Mouse (Mus musculus) lung, postnatal 25 days (tissue): Measurements from ENCODE around the gene Rack1.
"Not testable (repeated sequence)": the region's sequence is repeated elsewhere in the genome, so short reads cannot be mapped to it uniquely, and the experiment has no call there.

Experiments
- DNase-seq: peaks from one replicate; pipeline ENCODE4 v3.0.0; 2022; ENCODE audit warnings: low spot score

The Rack1 gene

GRCm38 (mm10) chr11:48799921-48800701, at the start of gene Rack1:
Rack1 (plus strand) TSS chr11:48800332.
- peak; percentile 90 for DNase-seq

GRCm38 (mm10) chr11:48750428-48750827, 49.7 kb upstream of the Rack1 start:
- no peak for DNase-seq

GRCm38 (mm10) chr11:48753534-48753933, 46.6 kb upstream of the Rack1 start:
- not testable (repeated sequence) for DNase-seq

DNA sequence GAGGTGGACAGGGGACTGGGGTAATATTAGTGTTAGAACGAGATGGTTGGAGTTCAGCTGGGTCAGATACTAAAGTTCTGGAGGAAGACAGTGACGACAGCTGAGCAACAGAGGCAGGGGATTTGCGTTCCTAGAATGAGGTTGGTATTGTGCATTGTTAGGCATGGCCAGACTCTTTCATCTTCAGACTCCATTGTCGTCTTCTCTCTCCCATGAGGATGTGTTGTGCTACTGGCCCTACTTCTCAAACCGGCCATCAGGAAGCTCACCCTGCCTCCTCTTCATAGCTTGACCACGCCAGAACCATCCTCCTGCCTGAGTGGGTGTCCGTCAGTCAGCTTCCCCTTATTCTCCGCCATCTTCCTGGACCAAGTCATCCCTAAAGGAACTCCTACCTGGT, 41.1 kb upstream of the Rack1 start:
- no peak for DNase-seq

- no peak for DNase-seq
Observed at GRCm38 (mm10) chr11:48764119-48764518, 36.0 kb upstream of the Rack1 start.

DNA sequence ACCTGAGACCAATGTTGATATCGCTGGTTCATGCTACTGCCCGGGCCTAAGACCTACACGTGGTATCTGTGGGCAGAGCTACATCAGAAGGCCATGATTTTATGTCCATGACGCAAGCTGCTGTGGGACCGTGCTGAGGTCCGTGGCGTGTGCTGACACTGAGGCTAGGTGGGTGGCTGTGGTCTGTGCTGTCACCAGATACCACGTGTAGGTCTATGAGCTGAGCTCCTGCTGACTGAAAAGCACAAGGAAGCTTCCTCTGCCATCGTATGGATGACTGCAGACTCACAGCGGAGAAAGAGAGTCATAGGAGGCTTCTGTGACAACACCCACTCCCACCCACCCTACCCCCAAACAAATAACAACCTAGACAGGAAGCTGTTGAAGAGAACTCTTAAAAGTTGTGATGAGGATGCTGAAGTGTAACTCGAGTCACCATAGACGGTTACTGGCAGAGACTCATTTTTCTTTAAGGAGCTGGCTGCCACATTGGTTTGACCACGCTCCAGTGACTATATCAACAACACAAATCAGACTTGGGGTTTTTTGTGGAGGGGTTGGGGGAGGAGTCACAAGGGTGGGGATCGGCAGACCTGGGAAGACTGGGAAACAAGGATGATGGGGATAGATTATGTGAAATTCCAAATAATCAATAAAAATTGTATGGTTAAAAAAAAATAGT, 32.8 kb upstream of the Rack1 start:
- DNase-seq: no peak

- no peak for DNase-seq
Observed at GRCm38 (mm10) chr11:48771691-48772090, 28.4 kb upstream of the Rack1 start.

DNA sequence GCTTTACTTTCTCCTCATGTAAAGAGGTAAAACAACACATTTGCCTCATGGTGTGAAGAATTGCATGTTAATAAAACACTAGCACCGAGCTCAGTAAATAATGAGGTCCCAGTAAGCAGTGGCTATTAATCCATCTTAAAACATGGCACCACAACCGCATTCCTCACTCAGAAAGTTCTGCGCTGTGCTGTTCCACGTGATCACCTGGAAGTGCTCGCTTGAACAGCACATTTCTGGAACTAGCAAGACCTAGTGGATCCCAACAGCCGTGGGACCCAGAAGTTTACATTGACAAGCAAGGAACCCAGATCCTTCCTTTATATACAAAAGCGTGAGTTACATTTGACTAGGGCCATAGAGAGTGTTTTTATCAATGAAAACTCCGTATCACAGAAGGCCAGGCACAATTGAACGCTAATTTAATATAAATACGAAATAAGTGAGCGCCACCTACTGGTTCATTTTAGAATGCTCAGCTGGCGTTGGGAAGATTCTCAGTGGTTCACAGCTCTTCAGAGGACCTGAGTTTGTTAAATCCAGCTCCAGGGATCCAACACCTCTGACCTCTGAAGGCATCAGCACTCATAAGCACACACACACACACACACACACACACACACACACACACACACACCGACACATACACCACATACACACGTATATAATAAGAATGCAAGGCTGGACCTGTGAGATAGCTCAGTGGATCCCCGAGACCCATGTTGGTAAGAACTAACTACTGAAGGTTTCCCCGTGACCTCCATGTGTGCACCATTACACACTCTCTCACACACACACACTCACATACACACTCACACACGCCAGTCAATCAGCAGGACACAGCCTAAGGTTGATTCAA, 25.5 kb upstream of the Rack1 start:
- DNase-seq: peak; percentile 36

DNA sequence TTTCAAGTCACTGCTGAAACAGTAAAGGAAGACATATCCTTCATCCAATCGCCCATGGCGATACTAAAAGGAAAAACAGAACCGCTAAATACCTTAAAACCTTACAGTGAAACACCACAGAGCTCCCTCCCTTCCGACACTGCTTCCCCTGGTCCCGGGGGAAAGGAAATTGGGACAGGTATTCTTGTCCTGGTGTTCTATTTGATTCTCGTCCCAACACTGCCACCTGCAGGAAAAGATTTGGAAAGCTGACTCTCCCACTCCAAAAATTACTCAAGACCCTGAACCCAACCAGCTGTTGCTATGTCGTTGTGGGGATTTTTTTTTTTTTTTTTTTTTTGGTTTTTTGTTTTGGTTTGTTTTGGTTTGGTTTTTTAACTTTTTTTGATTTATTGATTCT, 24.6 kb upstream of the Rack1 start:
- peak; percentile 69 for DNase-seq

- DNase-seq: no peak
Observed at GRCm38 (mm10) chr11:48776664-48777063, 23.5 kb upstream of the Rack1 start.

GRCm38 (mm10) chr11:48777303-48777702, 22.8 kb upstream of the Rack1 start:
- no peak for DNase-seq

- DNase-seq: peak; percentile 58
Observed at GRCm38 (mm10) chr11:48779450-48779849, 20.7 kb upstream of the Rack1 start.

DNA sequence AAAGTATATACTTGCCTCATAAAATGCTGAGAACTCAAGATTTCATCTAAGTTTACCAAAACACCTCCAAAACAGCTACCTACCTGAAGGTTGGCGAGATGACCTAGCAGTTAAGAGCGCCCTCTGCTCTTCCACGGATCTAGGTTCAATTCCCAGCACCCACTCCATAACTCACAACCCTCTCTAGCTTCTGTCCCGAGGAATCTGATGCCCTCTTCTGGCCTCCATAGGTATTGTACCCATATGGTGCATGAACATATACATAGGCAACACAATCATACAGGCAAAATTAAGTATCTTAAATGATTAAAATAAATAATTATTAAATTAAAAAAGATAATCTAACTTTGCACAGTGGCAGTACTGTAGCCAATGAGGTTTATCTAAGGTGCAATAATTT, 17.9 kb upstream of the Rack1 start:
- no peak for DNase-seq

DNA sequence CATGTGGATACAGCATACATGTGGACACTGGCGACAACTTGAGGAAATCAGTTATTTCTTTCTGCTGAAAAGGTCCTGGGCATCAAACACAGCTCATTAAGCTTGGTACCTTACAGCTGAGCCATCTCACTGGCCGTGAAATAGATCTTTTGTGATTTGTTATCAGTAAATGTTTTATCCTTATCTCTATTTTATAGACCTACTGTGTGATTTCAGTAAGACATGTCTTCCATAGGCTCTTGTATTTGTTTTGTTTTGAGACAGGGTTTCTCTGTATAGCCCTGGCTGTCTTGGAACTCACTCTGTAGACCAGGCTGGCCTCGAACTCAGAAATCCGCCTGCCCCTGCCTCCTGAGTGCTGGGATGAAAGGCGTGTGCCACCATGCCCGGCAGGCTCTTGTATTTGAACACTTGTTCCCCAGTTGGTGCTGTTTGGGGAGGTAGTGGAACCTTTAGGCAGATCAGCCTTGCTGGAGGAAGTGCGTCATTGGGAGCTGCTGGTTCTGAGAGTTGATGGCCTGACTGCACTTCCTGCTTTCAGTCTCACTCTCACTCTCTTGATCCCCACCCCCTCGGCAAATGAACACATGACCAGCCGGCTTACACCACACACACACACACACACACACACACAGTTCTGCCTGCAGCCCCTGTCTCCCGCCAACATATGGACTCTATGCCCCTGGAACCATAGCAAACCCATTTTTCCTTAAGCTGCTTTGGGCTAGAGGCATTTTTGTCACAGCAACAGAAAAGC, 12.5 kb upstream of the Rack1 start:
- peak; percentile 77 for DNase-seq

DNA sequence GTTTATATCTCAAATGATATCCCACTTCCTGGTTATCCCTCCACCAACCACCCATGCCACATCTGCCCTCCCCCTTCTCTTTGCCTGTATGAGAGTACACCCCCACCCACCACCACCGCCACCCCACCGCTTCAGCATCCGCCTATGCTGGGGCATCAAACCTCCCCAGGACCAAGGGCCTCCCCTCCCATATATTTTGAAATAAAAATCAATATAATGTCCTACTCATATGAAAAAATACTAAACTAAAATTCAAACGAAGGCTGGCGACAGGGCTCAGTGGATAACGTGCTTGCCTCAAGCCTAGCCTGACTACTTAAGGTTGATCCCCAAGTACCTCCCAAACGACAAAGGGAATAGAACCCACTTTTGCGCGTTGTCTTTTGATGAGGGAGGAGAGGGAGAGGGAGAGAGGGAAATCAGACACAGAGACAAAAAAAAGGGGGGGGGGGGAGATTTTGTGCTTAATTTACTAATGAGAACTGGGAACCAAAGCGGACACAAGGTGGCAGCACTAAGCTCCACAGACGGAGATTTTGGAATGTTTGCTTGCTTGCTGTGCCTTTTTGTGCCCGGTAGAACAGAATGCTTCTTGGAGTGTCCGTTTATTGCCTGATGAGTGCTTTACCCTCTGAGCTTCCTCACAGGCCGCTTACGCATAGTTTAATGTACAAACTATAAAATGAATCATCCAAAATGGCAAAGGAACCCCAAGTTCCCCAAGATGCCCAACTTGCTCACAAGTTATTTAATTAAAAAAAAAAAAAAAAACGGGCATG, 11.6 kb upstream of the Rack1 start:
- DNase-seq: peak; percentile 86

DNA sequence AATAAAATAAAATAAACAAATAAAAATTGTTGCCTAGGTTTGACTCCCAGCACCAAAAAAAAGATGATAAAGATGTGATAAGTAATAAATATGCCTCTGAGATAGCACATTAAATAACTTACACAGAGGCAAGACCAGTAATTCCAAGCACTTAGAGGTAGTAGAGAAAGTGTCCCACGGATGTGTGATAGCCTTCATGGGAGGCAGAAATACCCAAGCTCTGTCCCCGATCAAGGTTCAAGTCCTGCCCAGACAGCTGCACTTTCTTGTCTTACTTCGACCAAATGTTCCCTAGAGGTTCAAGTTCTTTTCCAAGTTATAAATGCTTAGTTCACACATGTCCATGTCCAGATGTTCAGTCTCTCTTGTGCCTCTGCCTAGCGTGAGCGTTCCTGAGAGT, 10.9 kb upstream of the Rack1 start:
- DNase-seq: no peak

DNA sequence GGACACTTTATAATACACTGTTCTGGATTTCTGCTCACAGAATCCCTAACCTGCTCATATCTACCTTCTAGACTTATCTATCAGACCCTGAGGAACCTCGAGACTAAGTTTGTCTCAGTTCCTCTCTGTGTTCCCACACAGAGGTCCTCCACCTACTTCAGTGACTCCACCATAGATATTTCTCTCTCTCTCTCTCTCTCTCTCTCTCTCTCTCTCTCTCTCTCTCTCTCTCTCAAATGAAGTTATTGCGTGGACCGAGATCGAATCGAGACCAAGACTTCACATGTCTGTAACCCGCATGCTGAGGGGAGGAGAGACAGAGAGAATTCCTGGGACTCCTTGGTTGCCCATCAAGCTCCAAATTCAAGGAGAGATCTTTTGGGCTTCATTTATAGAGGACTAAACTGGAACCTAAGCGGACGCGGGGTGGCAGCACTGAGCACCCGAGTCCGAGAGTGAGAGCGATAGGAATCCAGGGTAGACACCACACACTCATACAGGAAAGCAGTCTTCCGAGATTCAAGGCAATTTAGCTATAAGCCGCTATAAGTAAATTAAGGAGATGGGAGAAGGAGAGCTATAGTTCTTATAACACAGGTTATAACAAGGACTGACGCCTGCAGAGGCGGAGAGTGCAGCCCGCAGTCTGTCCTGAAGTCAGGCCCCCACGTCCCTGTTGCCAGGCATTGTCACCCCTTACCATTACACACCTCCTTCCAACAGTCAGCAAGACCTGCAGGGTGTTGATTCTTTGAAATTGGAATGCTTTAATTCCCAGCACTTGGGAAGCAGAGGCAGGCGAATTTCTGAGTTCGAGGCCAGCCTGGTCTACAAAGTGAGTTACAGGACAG, 9.9 kb upstream of the Rack1 start:
- peak; percentile 87 for DNase-seq

- no peak for DNase-seq
Observed at GRCm38 (mm10) chr11:48790946-48791345, 9.2 kb upstream of the Rack1 start.

GRCm38 (mm10) chr11:48791894-48792293, 8.2 kb upstream of the Rack1 start:
- not testable (repeated sequence) for DNase-seq

- DNase-seq: no peak
Observed at GRCm38 (mm10) chr11:48793184-48793583, 6.9 kb upstream of the Rack1 start.
